Mouse (Mus musculus): ENCODE data around the gene Fam129b. TPM values are rescaled to one million over a fixed set of nuclear protein-coding genes. Genes with fewer than 3 reads are reported as not detected.

Gene Fam129b
- total and polyA plus RNA-seq, 2 experiments from 2014 or later: 23.5 to 52.7 TPM

GRCm38 (mm10) chr2:32888551-32888950, 12.6 kb downstream of the Fam129b start:
- no peak for DNase-seq (ENCODE audit: low spot score)
- Histone ChIP-seq H3K4me1 (ENCODE audit: insufficient read depth, low read length) (peaks cover 5% of the 10 kb centered on the region), H3K9ac (replicated peaks; ENCODE audit: low read length) (no peak overlapping the region), H3K4me3 (ENCODE audit: low read length) (no peak overlapping the region), H3K27ac (0 out of 2 replicates have a peak overlapping the region, but pooled peaks have one; percentile 34), H3K9me3 (ENCODE audit: low read length) (no peaks in the 10 kb centered on the region), H3K4me2 (ENCODE audit: low read depth, low read length) (no peak overlapping the region), H3K36me3 (ENCODE audit: insufficient read depth, low read length) (no peaks in the 10 kb centered on the region), H3K27me3 (ENCODE audit: insufficient read depth, low read length) (no peaks in the 10 kb centered on the region)
- no peak; the same call in 1 of the 2 replicates for ATAC-seq
- TF ChIP-seq CTCF (IDR thresholded peaks at IDR 0.05; ENCODE audit: low read depth): no peak
- 44% methylated on average over 3 of the region's 3 CpGs for WGBS

- no peaks in the 10 kb centered on the region for H3K9me3 ChIP-seq (ENCODE audit: low read length)
- no peak for TF ChIP-seq CTCF (IDR thresholded peaks at IDR 0.05; ENCODE audit: low read depth)
- H3K4me2 ChIP-seq (ENCODE audit: low read depth, low read length): no peak overlapping the region
These were observed 14.4 kb downstream of the Fam129b start for GRCm38 (mm10) chr2:32890280-32890679.

GRCm38 (mm10) chr2:32891278-32891677, 15.4 kb downstream of the Fam129b start:
- H3K27me3 ChIP-seq (ENCODE audit: insufficient read depth, low read length): no peaks in the 10 kb centered on the region
- no peak overlapping the region for H3K4me2 ChIP-seq (ENCODE audit: low read depth, low read length)
- peaks cover 17% of the 10 kb centered on the region for H3K4me1 ChIP-seq (ENCODE audit: insufficient read depth, low read length)
- TF ChIP-seq CTCF (IDR thresholded peaks at IDR 0.05; ENCODE audit: low read depth): no peak
- H3K27ac ChIP-seq: no peak overlapping the region
- WGBS: 81% methylated on average over 9 of the region's 9 CpGs
- DNase-seq (ENCODE audit: low spot score): no peak
- H3K9ac ChIP-seq (replicated peaks; ENCODE audit: low read length): no peak overlapping the region
- H3K36me3 ChIP-seq (ENCODE audit: insufficient read depth, low read length): no peaks in the 10 kb centered on the region
- H3K9me3 ChIP-seq (ENCODE audit: low read length): no peaks in the 10 kb centered on the region
- H3K4me3 ChIP-seq (ENCODE audit: low read length): no peak overlapping the region
- ATAC-seq: no peak

More at GRCm38 (mm10) chr2:32890280-32890679, 14.4 kb downstream of the Fam129b start:
- peaks cover 8% of the 10 kb centered on the region; the same call in 1 of the 2 replicates for H3K4me1 ChIP-seq (ENCODE audit: insufficient read depth, low read length)
- H3K4me3 ChIP-seq (ENCODE audit: low read length): no peak overlapping the region
- ATAC-seq (no peak), DNase-seq (ENCODE audit: low spot score) (no peak)
- no peak overlapping the region for H3K9ac ChIP-seq (replicated peaks; ENCODE audit: low read length)
- 80% methylated on average over 3 of the region's 3 CpGs for WGBS
- H3K27ac ChIP-seq: no peak overlapping the region
- no peaks in the 10 kb centered on the region for H3K36me3 ChIP-seq (ENCODE audit: insufficient read depth, low read length)
- no peaks in the 10 kb centered on the region for H3K27me3 ChIP-seq (ENCODE audit: insufficient read depth, low read length)

DNA sequence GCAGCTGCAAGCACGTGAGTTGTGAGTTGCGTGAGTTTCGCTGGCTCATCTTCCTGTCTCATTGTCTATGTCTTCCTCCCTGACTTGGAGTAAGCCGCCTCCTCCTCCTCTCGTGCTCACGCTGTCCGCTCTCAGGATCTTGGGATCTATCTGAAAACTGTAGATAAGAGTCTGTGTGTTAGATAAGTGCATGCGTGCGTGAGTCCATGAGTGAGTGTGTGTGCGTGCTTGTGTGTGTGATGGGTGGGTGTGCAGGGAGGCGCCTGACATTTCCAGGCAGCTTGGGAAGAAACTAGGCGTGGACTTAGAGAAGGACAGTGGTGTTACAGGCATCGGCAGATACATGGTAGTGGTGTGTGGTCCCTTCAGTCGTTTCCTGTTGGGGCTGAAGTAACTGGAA, 16.6 kb downstream of the Fam129b start:
- no peaks in the 10 kb centered on the region for H3K27me3 ChIP-seq (ENCODE audit: insufficient read depth, low read length)

GRCm38 (mm10) chr2:32894097-32894496, 18.2 kb downstream of the Fam129b start:
- no peak for TF ChIP-seq CTCF (IDR thresholded peaks at IDR 0.05; ENCODE audit: low read depth)
- DNase-seq (ENCODE audit: low spot score): no peak
- peaks cover 28% of the 10 kb centered on the region for H3K4me1 ChIP-seq (ENCODE audit: insufficient read depth, low read length)
- no peaks in the 10 kb centered on the region for H3K36me3 ChIP-seq (ENCODE audit: insufficient read depth, low read length)
- no peak overlapping the region for H3K27ac ChIP-seq
- no peak for ATAC-seq
- no peak overlapping the region for H3K9ac ChIP-seq (replicated peaks; ENCODE audit: low read length)
- WGBS: 67% methylated on average over 2 of the region's 2 CpGs
- no peak overlapping the region for H3K4me3 ChIP-seq (ENCODE audit: low read length)
- no peak overlapping the region for H3K4me2 ChIP-seq (ENCODE audit: low read depth, low read length)
- H3K9me3 ChIP-seq (ENCODE audit: low read length): no peaks in the 10 kb centered on the region
- no peaks in the 10 kb centered on the region for H3K27me3 ChIP-seq (ENCODE audit: insufficient read depth, low read length)

More for the DNA sequence above, 16.6 kb downstream of the Fam129b start:
- Histone ChIP-seq H3K9ac (replicated peaks; ENCODE audit: low read length) (no peak overlapping the region), H3K36me3 (ENCODE audit: insufficient read depth, low read length) (no peaks in the 10 kb centered on the region), H3K9me3 (ENCODE audit: low read length) (no peaks in the 10 kb centered on the region), H3K4me3 (ENCODE audit: low read length) (no peak overlapping the region), H3K27ac (no peak overlapping the region), H3K4me2 (ENCODE audit: low read depth, low read length) (no peak overlapping the region), H3K4me1 (ENCODE audit: insufficient read depth, low read length) (peaks cover 27% of the 10 kb centered on the region)
- no peak for TF ChIP-seq CTCF (IDR thresholded peaks at IDR 0.05; ENCODE audit: low read depth)
- ATAC-seq (no peak), DNase-seq (ENCODE audit: low spot score) (no peak)
- WGBS: 92% methylated on average over 14 of the region's 14 CpGs

DNA sequence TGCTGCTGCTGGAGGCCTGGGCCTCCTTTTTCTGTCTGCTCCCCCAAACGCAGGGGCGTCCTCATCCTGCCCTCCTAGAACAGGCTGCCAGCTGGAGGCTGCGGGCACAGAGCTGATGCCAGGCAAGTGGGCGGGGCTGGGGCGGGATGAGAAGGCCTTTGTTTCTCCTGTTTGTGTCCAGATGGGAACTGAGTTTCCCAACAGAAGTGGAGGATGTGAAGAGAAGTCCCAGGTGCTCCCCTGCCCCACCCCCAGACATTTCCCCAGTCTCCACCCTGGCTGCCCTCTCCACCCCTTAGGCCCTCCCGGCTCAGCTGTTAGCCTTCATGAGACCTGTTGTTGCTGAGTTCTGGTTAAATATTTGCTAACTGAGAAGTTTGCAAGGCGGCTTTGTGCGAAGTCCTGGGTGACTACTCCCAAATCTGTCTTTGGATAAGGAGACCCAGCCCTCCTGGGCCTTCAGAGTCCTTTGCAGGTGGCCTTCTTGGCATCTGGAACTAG, 19.7 kb downstream of the Fam129b start:
- no peaks in the 10 kb centered on the region for H3K27me3 ChIP-seq (ENCODE audit: insufficient read depth, low read length)
- ATAC-seq: peak; percentile 57
- H3K4me1 ChIP-seq (ENCODE audit: insufficient read depth, low read length): peaks cover 28% of the 10 kb centered on the region
- no peak overlapping the region for H3K4me2 ChIP-seq (ENCODE audit: low read depth, low read length)
- no peak for TF ChIP-seq CTCF (IDR thresholded peaks at IDR 0.05; ENCODE audit: low read depth)
- DNase-seq (ENCODE audit: low spot score): peak; percentile 63
- peak overlapping the region; percentile 64 for H3K27ac ChIP-seq
- H3K36me3 ChIP-seq (ENCODE audit: insufficient read depth, low read length): no peaks in the 10 kb centered on the region
- H3K9me3 ChIP-seq (ENCODE audit: low read length): no peaks in the 10 kb centered on the region
- H3K9ac ChIP-seq (replicated peaks; ENCODE audit: low read length): no peak overlapping the region
- 29% methylated on average over 7 of the region's 8 CpGs for WGBS
- no peak overlapping the region for H3K4me3 ChIP-seq (ENCODE audit: low read length)

- Histone ChIP-seq H3K4me3 (ENCODE audit: low read length) (no peak overlapping the region), H3K9me3 (ENCODE audit: low read length) (no peaks in the 10 kb centered on the region), H3K4me1 (ENCODE audit: insufficient read depth, low read length) (peaks cover 28% of the 10 kb centered on the region), H3K9ac (replicated peaks; ENCODE audit: low read length) (no peak overlapping the region), H3K27ac (peak overlapping the region; percentile 64), H3K4me2 (ENCODE audit: low read depth, low read length) (no peak overlapping the region), H3K27me3 (ENCODE audit: insufficient read depth, low read length) (no peaks in the 10 kb centered on the region), H3K36me3 (ENCODE audit: insufficient read depth, low read length) (no peaks in the 10 kb centered on the region)
- WGBS: 37% methylated on average over 10 of the region's 10 CpGs
- peak; percentile 50 for ATAC-seq
- TF ChIP-seq CTCF (IDR thresholded peaks at IDR 0.05; ENCODE audit: low read depth): no peak
- peak; percentile 48 for DNase-seq (ENCODE audit: low spot score)
These were observed 20.7 kb downstream of the Fam129b start for GRCm38 (mm10) chr2:32896507-32897147.

All from hindbrain, postnatal 0 days (tissue).